Mouse (Mus musculus): ENCODE measurements around the gene Rexo4. TPM values are rescaled to one million over a fixed set of nuclear protein-coding genes. Genes with fewer than 3 reads are reported as not detected.
A peak's percentile ranks its signal among the peaks of the same experiment; 100 is the strongest.

Gene Rexo4
- polyA plus RNA-seq (2012; ENCODE audit: insufficient read depth, low replicate concordance): 35.7 TPM in 1 of 2 replicates, not detected in the other

GRCm38 (mm10) chr2:26963923-26964723, at the start of gene Rexo4:
TSS of gene Rexo4 (minus strand) at chr2:26964386.
- TF ChIP-seq GATA1 (IDR thresholded peaks at IDR 0.05; ENCODE audit: borderline replicate concordance, low read length) (no peak), FLI1 (IDR thresholded peaks at IDR 0.05; ENCODE audit: low read length) (no peak)
- Histone ChIP-seq H3K9me3 (peaks cover 8% of the 10 kb centered on the region; the same call in 1 of the 2 replicates), H3K36me3 (replicated peaks; ENCODE audit: low read length) (peaks cover 30% of the 10 kb centered on the region), H3K4me1 (peaks cover 44% of the 10 kb centered on the region), H3K4me3 (replicated peaks) (peak within 1 kb of the TSS; percentile 96), H3K27me3 (replicated peaks) (no peaks in the 10 kb centered on the region)

DNA sequence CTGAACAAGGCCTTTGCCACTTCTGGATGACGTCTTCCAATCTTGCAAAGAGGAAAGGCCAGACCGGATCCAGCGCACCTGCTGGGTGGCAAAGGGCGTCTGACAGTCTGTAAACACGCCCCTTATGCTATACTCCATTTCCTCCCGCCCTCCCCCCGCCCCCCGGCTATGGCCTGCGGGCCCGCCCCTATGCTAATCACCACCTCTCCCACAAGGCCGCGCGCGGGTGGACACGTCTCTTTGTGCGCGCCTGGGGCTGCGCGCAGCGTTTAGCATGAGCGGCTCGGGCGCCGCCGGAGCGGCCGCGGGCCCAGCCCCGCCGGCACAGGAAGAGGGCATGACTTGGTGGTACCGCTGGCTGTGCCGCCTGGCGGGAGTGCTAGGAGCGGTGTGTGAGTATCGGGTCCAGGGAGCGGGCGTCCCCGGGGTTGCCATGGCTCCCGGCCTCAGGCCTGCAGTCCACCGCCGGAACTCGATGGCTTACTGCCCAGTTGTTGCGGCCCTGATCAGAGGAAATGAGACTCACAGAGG, 45.6 kb upstream of the Rexo4 start, which contains the start of gene Cacfd1:
Gene Cacfd1 (plus strand): TSS at position 213 of the 531 bp plus-strand sequence.
- TF ChIP-seq GATA1 (IDR thresholded peaks at IDR 0.05; ENCODE audit: borderline replicate concordance, low read length) (no peak), FLI1 (IDR thresholded peaks at IDR 0.05; ENCODE audit: low read length) (no peak)
- Histone ChIP-seq H3K36me3 (replicated peaks; ENCODE audit: low read length) (peaks cover 26% of the 10 kb centered on the region), H3K4me3 (replicated peaks) (peak within 1 kb of the TSS; percentile 98), H3K9me3 (no peaks in the 10 kb centered on the region), H3K4me1 (peaks cover 41% of the 10 kb centered on the region), H3K27me3 (replicated peaks) (peaks cover 16% of the 10 kb centered on the region)

DNA sequence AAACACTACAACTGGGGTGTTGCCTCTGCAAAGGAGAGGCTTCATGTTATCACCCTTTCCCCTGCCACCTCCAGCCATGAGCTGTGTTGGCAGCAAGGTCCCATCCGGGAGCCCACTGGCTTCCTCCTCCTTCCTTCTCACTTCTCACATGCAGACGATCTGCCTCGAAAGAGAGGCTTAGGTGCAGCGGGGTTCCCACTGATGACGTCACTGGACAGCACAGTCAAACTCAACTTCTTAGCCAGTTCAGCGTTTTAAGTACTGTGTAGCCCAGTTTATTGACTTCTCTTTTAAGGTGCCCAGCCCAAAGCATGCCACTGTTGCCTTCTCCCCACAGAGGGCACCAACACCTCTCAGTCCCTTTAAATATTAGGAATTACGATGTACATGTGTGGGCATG, 43.5 kb upstream of the Rexo4 start:
- Histone ChIP-seq H3K9me3 (no peaks in the 10 kb centered on the region), H3K27me3 (replicated peaks) (peaks cover 21% of the 10 kb centered on the region), H3K4me3 (replicated peaks) (no peak overlapping the region), H3K36me3 (replicated peaks; ENCODE audit: low read length) (peaks cover 9% of the 10 kb centered on the region), H3K4me1 (peaks cover 41% of the 10 kb centered on the region)
- no peak for TF ChIP-seq FLI1 (IDR thresholded peaks at IDR 0.05; ENCODE audit: low read length)
- TF ChIP-seq GATA1 (IDR thresholded peaks at IDR 0.05; ENCODE audit: borderline replicate concordance, low read length): no peak

DNA sequence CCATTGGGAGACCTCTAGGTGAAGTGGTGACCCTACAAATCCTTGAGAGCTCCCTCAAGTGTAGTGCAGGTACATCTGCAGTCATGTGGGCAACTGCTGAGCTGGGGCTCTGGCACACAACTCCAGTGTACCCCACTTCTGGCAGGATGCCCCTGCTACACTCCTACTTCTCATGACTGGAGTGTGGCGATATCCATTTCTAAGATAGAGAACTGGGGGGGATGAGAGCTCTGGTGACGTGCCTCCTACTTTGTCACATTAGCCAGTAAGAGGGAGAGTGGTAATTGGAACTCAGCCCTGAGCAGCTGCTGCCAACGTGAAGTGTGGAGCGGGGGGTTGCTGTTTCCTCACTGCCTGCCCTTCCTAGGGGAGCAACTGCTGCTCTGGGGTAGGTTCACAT, 42.1 kb upstream of the Rexo4 start:
- peaks cover 21% of the 10 kb centered on the region for H3K27me3 ChIP-seq (replicated peaks)
- no peak overlapping the region for H3K4me3 ChIP-seq (replicated peaks)
- TF ChIP-seq FLI1 (IDR thresholded peaks at IDR 0.05; ENCODE audit: low read length): no peak
- TF ChIP-seq GATA1 (IDR thresholded peaks at IDR 0.05; ENCODE audit: borderline replicate concordance, low read length): no peak
- no peaks in the 10 kb centered on the region for H3K36me3 ChIP-seq (replicated peaks; ENCODE audit: low read length)
- H3K4me1 ChIP-seq: peaks cover 31% of the 10 kb centered on the region
- H3K9me3 ChIP-seq: no peaks in the 10 kb centered on the region

DNA sequence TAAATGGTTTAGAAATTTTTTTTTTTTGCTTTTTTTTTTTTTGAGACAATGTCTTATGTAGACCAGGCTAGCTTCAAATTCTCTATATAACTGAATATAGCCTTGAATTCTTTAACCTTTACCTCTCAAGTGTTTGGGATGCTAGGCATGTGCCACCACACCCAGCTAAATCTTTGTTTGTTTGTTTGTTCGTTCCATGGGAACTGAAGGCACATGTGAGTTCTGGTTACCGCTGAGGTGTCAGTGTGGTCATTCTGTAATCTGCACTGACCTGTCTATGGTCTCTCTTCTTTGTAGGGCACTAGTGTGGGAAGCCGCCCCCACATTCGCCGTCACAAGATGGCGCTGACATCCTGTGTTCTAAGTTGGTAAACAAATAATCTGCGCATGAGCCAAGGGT, 33.8 kb upstream of the Rexo4 start:
- H3K9me3 ChIP-seq: no peaks in the 10 kb centered on the region
- H3K4me3 ChIP-seq (replicated peaks): no peak overlapping the region

DNA sequence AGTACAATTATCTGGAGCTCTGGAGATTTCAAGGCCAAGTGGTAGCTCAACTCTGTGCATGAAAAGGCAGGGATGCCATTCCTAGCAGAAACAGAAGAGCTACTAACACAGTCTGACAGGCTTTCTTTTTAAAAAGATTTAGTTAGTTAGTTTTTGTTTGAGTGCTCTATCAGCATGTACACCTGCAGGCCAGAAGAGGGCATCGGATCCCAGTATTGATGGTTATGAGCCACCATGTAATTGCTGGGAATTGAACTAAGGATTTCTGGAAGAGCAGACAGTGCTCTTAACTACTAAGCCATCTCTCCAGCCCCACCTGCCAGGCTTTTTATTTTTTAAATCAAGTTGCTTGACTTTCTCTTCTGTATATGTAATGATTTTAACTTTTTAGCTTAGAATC, 33.3 kb upstream of the Rexo4 start:
- no peak overlapping the region for H3K4me3 ChIP-seq (replicated peaks)
- TF ChIP-seq FLI1 (IDR thresholded peaks at IDR 0.05; ENCODE audit: low read length): no peak
- no peak for TF ChIP-seq GATA1 (IDR thresholded peaks at IDR 0.05; ENCODE audit: borderline replicate concordance, low read length)

More for the DNA sequence above, 33.8 kb upstream of the Rexo4 start:
- H3K27me3 ChIP-seq (replicated peaks): peaks cover 15% of the 10 kb centered on the region
- no peak for TF ChIP-seq GATA1 (IDR thresholded peaks at IDR 0.05; ENCODE audit: borderline replicate concordance, low read length)
- no peaks in the 10 kb centered on the region; the same call in 1 of the 2 replicates for H3K4me1 ChIP-seq
- no peaks in the 10 kb centered on the region for H3K36me3 ChIP-seq (replicated peaks; ENCODE audit: low read length)

DNA sequence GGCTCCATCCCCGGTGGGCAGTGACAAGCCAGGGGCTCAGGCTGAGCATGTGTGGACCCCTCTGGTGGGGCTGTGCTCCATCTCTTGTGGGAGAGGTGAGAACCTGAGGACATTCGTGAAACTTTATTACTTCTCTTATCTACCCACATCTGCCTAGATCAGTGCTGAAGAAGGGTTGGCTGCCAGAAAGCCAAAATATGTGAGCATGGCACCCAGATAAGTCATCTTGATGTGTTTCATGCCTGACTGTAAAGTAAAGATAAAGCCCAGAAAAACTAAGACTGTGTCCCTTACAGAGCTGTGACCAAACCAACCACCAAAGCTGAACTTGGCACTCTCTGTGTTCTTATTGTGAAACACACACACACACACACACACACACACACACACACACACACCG, 29.8 kb upstream of the Rexo4 start:
- TF ChIP-seq FLI1 (IDR thresholded peaks at IDR 0.05; ENCODE audit: low read length) (no peak), GATA1 (IDR thresholded peaks at IDR 0.05; ENCODE audit: borderline replicate concordance, low read length) (no peak)

More for the DNA sequence above, 33.3 kb upstream of the Rexo4 start:
- Histone ChIP-seq H3K4me1 (no peaks in the 10 kb centered on the region; the same call in 1 of the 2 replicates), H3K27me3 (replicated peaks) (peaks cover 18% of the 10 kb centered on the region), H3K36me3 (replicated peaks; ENCODE audit: low read length) (no peaks in the 10 kb centered on the region), H3K9me3 (no peaks in the 10 kb centered on the region)

GRCm38 (mm10) chr2:26984640-26985039, 20.5 kb upstream of the Rexo4 start:
- Histone ChIP-seq H3K4me1 (peaks cover 3% of the 10 kb centered on the region), H3K4me3 (replicated peaks) (no peak overlapping the region), H3K9me3 (no peaks in the 10 kb centered on the region), H3K36me3 (replicated peaks; ENCODE audit: low read length) (no peaks in the 10 kb centered on the region), H3K27me3 (replicated peaks) (peaks cover 72% of the 10 kb centered on the region)
- TF ChIP-seq GATA1 (IDR thresholded peaks at IDR 0.05; ENCODE audit: borderline replicate concordance, low read length): no peak
- no peak for TF ChIP-seq FLI1 (IDR thresholded peaks at IDR 0.05; ENCODE audit: low read length)

More for the DNA sequence above, 29.8 kb upstream of the Rexo4 start:
- Histone ChIP-seq H3K4me3 (replicated peaks) (no peak overlapping the region), H3K27me3 (replicated peaks) (peaks cover 41% of the 10 kb centered on the region), H3K4me1 (no peaks in the 10 kb centered on the region; the same call in 1 of the 2 replicates), H3K36me3 (replicated peaks; ENCODE audit: low read length) (no peaks in the 10 kb centered on the region), H3K9me3 (peaks cover 5% of the 10 kb centered on the region; the same call in 1 of the 2 replicates)

GRCm38 (mm10) chr2:26984179-26984578, 20.0 kb upstream of the Rexo4 start:
- Histone ChIP-seq H3K4me3 (replicated peaks) (no peak overlapping the region), H3K27me3 (replicated peaks) (peaks cover 70% of the 10 kb centered on the region), H3K36me3 (replicated peaks; ENCODE audit: low read length) (no peaks in the 10 kb centered on the region), H3K4me1 (peaks cover 3% of the 10 kb centered on the region), H3K9me3 (no peaks in the 10 kb centered on the region)
- TF ChIP-seq FLI1 (IDR thresholded peaks at IDR 0.05; ENCODE audit: low read length): no peak
- no peak for TF ChIP-seq GATA1 (IDR thresholded peaks at IDR 0.05; ENCODE audit: borderline replicate concordance, low read length)

- TF ChIP-seq FLI1 (IDR thresholded peaks at IDR 0.05; ENCODE audit: low read length): no peak
- no peak for TF ChIP-seq GATA1 (IDR thresholded peaks at IDR 0.05; ENCODE audit: borderline replicate concordance, low read length)
Measured at GRCm38 (mm10) chr2:26980361-26980760, 16.2 kb upstream of the Rexo4 start.

More at GRCm38 (mm10) chr2:26980361-26980760, 16.2 kb upstream of the Rexo4 start:
- Histone ChIP-seq H3K27me3 (replicated peaks) (peaks cover 53% of the 10 kb centered on the region), H3K4me1 (peaks cover 3% of the 10 kb centered on the region), H3K9me3 (no peaks in the 10 kb centered on the region), H3K36me3 (replicated peaks; ENCODE audit: low read length) (no peaks in the 10 kb centered on the region), H3K4me3 (replicated peaks) (no peak overlapping the region)
